Mouse (Mus musculus): ENCODE results near the gene Nxt2. TPM values are rescaled to one million over a fixed set of nuclear protein-coding genes. Genes with fewer than 3 reads are reported as not detected.

Gene Nxt2
- total RNA-seq, 2 experiments from 2014 or later = 5.9 to 6.0 TPM

Other genes with a start within 250 kb of the Nxt2 start
- not detected for gene Gucy2f, start 29.8 kb upstream of the Nxt2 start, total RNA-seq (2021)
- gene Kcne1l, start 79.5 kb downstream of the Nxt2 start, total RNA-seq (2021) = 1 to 10 TPM; 1.3 to 2.0 TPM
- 10 to 100 TPM; 15.6 to 16.0 TPM for gene Acsl4, start 163.8 kb downstream of the Nxt2 start, total RNA-seq (2021)

Measured in heart, postnatal 10 days (tissue).